Mouse (Mus musculus) heart, adult 2 months (tissue): ENCODE measurements at regions not wholly inside any gene's neighbourhood (a gene's known extent, or its start where the extent isn't known, plus 50 kb on each side); places are given as distances from the start of the nearest gene placed in this dataset.

ENCODE experiments used
- DNase-seq, 2 experiments: peaks; one replicate each; pipeline ENCODE4 v3.0.0; 2021
- H3K27ac ChIP-seq: fragments of 200-600 bp; 2 replicates; pipeline ENCODE4 v1.8.1; 2022
- H3K27me3 ChIP-seq: fragments of 200-500 bp; 2 replicates; pipeline ENCODE4 v1.6.1; 2012; ENCODE audit warnings: mild to moderate bottlenecking, low read length, inconsistent platforms, mixed read lengths; ENCODE audit not compliant: control insufficient read depth, insufficient read depth
- H3K36me3 ChIP-seq: fragments of 200-500 bp; 2 replicates; pipeline ENCODE4 v1.6.1; 2012; ENCODE audit warnings: low read length, inconsistent platforms; ENCODE audit not compliant: control insufficient read depth, insufficient read depth
- H3K4me1 ChIP-seq: fragments of 200-500 bp; 2 replicates; pipeline ENCODE4 v1.6.1; 2011; ENCODE audit warnings: low read length; ENCODE audit not compliant: control insufficient read depth, insufficient read depth
- H3K4me3 ChIP-seq: fragments of 200-600 bp; 2 replicates; pipeline ENCODE4 v1.8.1; 2022
- H3K79me2 ChIP-seq: fragments of 200-500 bp; replicated peaks from 2 replicates; pipeline ENCODE4 v1.6.1; 2012; ENCODE audit warnings: mild to moderate bottlenecking, inconsistent platforms, low read length, moderate library complexity, mixed read lengths; ENCODE audit not compliant: control insufficient read depth, insufficient read depth
- H3K9ac ChIP-seq: fragments of 200-500 bp; 2 replicates; pipeline ENCODE4 v1.6.1; 2012; ENCODE audit warnings: low read depth, mild to moderate bottlenecking, control low read depth, inconsistent platforms, low read length, mixed read lengths
- CTCF ChIP-seq: fragments of 200-600 bp; IDR thresholded peaks from 2 replicates; pipeline ENCODE4 v1.8.1; 2022; ENCODE audit warnings: antibody characterized with exemption, mild to moderate bottlenecking, moderate library complexity
- EP300 ChIP-seq: fragments of 200-500 bp; IDR thresholded peaks from 2 replicates; pipeline ENCODE4 v1.6.1; 2011; ENCODE audit warnings: low read depth, low read length, control low read depth; ENCODE audit not compliant: insufficient read depth
- POLR2A ChIP-seq: fragments of 200-500 bp; IDR thresholded peaks from 2 replicates; pipeline ENCODE4 v1.6.1; 2011; ENCODE audit warnings: mild to moderate bottlenecking, low read depth, low read length, control low read depth; ENCODE audit not compliant: insufficient read depth
- WGBS: fragments of 180-500 bp; shearing (Covaris S2); methylation state at CpG from one replicate; pipeline ENCODE4 v1.1.7; 2018; 5-methylcytosine and 5-hydroxymethylcytosine counted together
- intact Hi-C: fragments of 180-260 bp; cut with DNase I; formaldehyde crosslinking; loops from one replicate; pipeline ENCODE4 v1.15.1; 2025

DNA sequence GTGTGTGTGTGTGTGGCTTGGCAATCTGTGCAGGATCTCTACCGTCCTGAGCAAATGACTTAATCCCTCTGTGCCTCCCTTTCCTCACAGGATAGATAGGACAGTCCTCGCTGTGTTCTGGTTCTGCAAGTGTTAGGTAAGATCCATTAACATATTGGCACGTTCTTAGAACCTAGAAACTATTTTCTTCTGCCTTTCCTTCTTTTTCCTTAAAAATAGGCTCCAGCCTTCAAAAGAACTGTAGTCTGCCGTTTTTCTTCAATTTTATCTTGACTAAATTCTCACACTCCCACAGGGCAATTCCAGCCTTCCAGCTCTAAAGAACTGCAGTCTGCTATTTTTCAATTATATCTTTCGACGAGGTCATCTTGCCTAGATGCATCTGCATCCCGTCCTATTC lies 227.6 kb upstream of the Clint1 start:
- no peak for TF ChIP-seq POLR2A
- no peak for TF ChIP-seq CTCF
- no peak for TF ChIP-seq EP300
- DNase-seq = no peak
- WGBS = 35% methylated on average over 7 of the region's 7 CpGs
- intact Hi-C loops = no loop called here
- H3K27ac ChIP-seq = no peak overlapping the region
- H3K4me1 ChIP-seq = no peaks in the 10 kb centered on the region
- H3K4me3 ChIP-seq = no peak overlapping the region
- H3K36me3 ChIP-seq = no peaks in the 10 kb centered on the region
- H3K27me3 ChIP-seq = no peaks in the 10 kb centered on the region
- H3K79me2 ChIP-seq = no peaks in the 10 kb centered on the region
- H3K9ac ChIP-seq = no peak overlapping the region

- Histone ChIP-seq H3K79me2 (no peaks in the 10 kb centered on the region), H3K4me3 (no peak overlapping the region), H3K27me3 (no peaks in the 10 kb centered on the region), H3K9ac (no peak overlapping the region), H3K36me3 (no peaks in the 10 kb centered on the region), H3K4me1 (no peaks in the 10 kb centered on the region), H3K27ac (no peak overlapping the region)
- no peak for TF ChIP-seq EP300
- peak; percentile 71 for TF ChIP-seq CTCF
- WGBS = 33% methylated on average over 1 of the region's 1 CpGs
- no peak for DNase-seq
- intact Hi-C loops = loop anchor here (5.0 kb wide), 1 partner anchor 1042 kb away; no protein-coding TSS in a partner anchor
These were observed 222.6 kb upstream of the Clint1 start for GRCm38 (mm10) chr11:45629250-45629649.

DNA sequence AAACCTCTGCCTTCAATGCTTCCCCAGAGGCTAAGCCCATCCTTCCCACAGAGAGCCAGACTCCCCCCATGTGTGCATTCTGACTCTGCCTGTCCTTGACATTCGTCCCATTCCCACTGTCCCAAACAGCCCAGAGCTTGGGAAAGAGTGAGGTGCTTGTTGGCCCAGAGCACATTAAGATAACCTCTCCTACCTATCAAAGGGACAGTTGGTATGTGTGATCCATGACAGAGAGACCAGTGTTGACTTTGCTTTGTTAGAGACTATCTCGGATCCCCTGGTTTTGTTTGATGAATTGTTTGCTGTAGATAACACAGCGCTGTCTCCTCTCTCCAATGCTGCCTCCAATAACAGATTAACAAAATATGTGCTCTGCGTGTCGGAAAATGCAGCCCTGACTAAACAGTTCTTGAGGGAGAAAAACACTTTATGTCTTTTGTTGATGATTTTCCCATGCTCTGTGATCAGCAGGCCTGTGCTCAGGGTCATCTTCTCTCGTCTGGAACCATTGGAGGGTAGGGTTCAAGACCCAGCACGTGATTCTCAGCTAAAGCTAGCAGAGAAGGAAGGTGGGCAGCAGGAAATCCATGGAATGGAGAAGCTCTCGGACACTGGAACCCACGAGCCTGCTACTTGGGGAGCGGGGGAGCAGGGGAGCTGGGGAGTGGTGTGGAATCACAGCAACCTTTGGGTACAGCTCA lies 217.2 kb upstream of the Clint1 start:
- intact Hi-C loops = no loop called here
- no peak overlapping the region for H3K4me3 ChIP-seq
- H3K9ac ChIP-seq = no peak overlapping the region
- no peak for TF ChIP-seq CTCF
- TF ChIP-seq POLR2A = no peak
- no peak for TF ChIP-seq EP300
- H3K79me2 ChIP-seq = no peaks in the 10 kb centered on the region
- DNase-seq = no peak
- 53% methylated on average over 10 of the region's 10 CpGs for WGBS
- H3K36me3 ChIP-seq = no peaks in the 10 kb centered on the region
- H3K4me1 ChIP-seq = no peaks in the 10 kb centered on the region
- no peak overlapping the region for H3K27ac ChIP-seq
- no peaks in the 10 kb centered on the region for H3K27me3 ChIP-seq

DNA sequence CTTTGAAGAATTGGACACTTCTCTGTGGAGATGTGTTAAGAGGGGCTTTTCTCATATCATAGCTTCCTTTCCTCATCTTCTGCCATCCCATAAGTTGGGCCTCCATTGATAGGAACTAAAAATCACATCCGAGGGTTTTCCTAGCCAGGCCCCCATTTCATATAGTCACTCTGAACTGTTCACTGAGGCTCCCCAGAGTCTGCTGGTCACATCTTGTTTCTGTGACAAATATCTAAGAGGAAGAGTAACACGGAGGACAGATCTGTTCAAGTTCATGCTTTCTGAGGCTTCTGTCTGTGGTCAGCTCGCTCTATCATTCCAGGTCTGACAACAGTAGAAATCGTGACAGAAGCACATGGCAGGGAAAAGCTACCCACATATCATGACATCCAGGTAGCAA lies 216.0 kb upstream of the Clint1 start:
- DNase-seq = no peak
- TF ChIP-seq CTCF (no peak), EP300 (no peak), POLR2A (no peak)
- intact Hi-C loops = no loop called here
- Histone ChIP-seq H3K4me1 (no peaks in the 10 kb centered on the region), H3K36me3 (no peaks in the 10 kb centered on the region), H3K79me2 (no peaks in the 10 kb centered on the region), H3K27ac (no peak overlapping the region), H3K9ac (no peak overlapping the region), H3K27me3 (no peaks in the 10 kb centered on the region), H3K4me3 (no peak overlapping the region)
- WGBS = 79% methylated on average over 4 of the region's 4 CpGs

DNA sequence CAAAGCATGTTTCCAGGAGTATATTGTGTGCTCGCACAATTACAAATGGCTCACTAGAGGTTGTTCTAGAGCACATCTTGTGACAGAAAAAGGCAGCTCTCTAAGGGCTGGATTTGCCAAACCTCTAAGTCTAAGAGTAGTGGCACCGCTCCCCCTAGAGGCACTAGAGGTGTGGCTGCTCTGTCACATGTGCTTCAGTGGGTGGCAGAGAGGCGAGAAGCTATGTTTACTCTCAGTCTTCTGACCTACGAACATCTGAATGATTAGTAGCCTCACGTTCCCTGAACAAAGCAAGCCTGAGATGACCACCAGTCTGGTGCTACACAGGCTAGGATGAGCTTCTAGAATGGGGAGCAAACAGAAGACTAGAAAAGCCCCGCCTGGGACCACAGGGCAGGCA lies 212.6 kb upstream of the Clint1 start:
- Histone ChIP-seq H3K4me3 (no peak overlapping the region), H3K4me1 (no peaks in the 10 kb centered on the region), H3K27ac (no peak overlapping the region), H3K79me2 (no peaks in the 10 kb centered on the region), H3K9ac (no peak overlapping the region), H3K36me3 (no peaks in the 10 kb centered on the region), H3K27me3 (no peaks in the 10 kb centered on the region)
- intact Hi-C loops = no loop called here
- 83% methylated on average over 6 of the region's 6 CpGs for WGBS
- TF ChIP-seq POLR2A (no peak), EP300 (no peak), CTCF (no peak)
- DNase-seq = no peak

GRCm38 (mm10) chr11:45642142-45642756 lies 209.6 kb upstream of the Clint1 start:
- no peaks in the 10 kb centered on the region for H3K79me2 ChIP-seq
- 82% methylated on average over 9 of the region's 9 CpGs for WGBS
- H3K36me3 ChIP-seq = no peaks in the 10 kb centered on the region
- no peak overlapping the region for H3K4me3 ChIP-seq
- no peak overlapping the region for H3K9ac ChIP-seq
- intact Hi-C loops = no loop called here
- no peak overlapping the region for H3K27ac ChIP-seq
- no peaks in the 10 kb centered on the region for H3K27me3 ChIP-seq
- TF ChIP-seq POLR2A (no peak), CTCF (no peak), EP300 (no peak)
- H3K4me1 ChIP-seq = no peaks in the 10 kb centered on the region
- no peak for DNase-seq
